Mouse (Mus musculus) CD4-positive, CD25-positive, alpha-beta regulatory T cell, adult 4 months (primary cell): ENCODE results near the gene Ptprn2. TPM values are rescaled to one million over a fixed set of nuclear protein-coding genes. Genes with fewer than 3 reads are reported as not detected.

Source experiments
- ATAC-seq: one replicate; pipeline ENCODE4 v1.8.0; 2017
- polyA plus RNA-seq, 2 experiments: library from polyadenylated mRNA; unstranded; fragments of 100-300 nt; shearing (Covaris generic); gene quantifications; one replicate each; pipeline ENCODE4 v1.2.1; 2017

The Ptprn2 gene
- polyA plus RNA-seq, 2 experiments from 2014 or later = not detected

GRCm38 (mm10) chr12:117077664-117078063, 592.1 kb downstream of the Ptprn2 start:
- ATAC-seq = no peak

DNA sequence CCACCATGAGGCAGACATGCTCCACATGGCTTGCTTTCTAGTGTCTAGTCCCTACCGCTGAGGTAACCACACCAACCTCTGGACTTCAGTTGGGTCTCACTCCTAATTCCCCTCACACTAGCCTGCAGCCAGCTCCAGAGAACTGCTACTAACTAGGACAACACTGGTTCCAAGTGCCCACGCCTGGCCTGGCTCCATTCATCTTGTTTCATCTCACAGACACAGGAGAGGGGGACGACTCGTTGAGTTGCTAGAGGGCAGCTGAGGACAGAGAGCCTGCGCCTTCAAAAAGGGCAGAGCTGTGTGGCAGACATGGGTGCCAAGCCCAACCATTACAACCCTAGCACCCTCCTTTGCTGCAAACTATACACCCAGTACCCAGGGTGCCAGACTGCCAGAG, 593.4 kb downstream of the Ptprn2 start:
- no peak for ATAC-seq

DNA sequence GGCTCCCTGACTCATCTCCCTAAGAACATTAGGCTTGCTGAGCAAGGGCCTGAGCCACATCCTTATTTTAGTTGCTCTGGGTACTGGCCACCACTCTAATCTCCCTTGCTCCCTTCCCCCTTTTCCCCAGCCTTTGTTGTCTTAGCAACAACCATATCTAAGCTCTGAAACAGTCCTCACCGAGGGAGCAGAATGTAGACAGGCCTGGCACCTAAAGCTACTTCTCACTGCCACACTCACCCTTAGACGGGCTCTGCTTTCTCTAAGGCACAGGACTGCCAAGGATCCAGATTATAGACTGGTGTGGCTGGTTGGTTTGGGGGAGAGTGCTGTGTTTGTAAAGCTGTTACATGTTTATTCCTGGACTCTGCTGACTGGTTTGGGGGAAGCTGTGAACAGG, 594.2 kb downstream of the Ptprn2 start:
- no peak for ATAC-seq

DNA sequence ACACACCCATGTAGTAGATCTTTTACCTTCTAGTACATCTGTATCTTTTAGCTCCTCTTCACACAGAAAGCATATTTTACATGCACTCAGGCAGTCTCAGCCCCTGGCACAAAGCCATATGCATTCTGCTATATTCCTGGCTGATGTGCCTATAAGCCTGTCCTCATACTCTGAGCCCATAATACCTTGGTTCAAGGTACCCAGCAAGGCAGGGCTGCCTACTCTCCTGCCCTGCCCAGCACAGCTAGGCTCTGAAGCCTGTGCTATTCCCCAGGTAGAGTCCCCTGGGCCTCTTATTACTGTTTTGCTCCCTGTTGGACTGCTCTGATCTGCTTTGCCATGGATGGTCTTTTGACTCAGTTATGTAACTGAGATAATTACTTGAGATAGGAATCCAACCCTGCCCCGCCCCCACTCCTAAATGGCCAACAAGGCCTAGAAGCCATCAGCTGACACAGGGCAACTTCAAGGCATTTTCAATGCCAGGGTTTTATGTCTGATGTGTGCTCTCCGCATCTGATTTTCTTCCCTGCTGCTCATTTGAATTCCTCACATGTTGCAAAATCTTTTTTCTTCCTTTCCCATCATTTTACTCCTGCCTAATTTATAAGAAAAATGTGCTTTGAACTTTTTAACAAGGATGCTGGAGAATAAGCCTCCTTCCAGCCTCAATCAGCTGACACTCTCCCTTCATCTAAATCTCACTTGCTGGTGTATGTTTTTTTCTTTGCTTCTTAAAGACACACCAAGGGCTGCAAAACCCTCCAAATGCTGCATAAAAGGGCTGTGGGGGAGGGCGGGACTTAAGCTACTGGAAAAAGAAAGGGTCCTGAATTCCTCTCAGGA, 598.6 kb downstream of the Ptprn2 start:
- no peak for ATAC-seq

DNA sequence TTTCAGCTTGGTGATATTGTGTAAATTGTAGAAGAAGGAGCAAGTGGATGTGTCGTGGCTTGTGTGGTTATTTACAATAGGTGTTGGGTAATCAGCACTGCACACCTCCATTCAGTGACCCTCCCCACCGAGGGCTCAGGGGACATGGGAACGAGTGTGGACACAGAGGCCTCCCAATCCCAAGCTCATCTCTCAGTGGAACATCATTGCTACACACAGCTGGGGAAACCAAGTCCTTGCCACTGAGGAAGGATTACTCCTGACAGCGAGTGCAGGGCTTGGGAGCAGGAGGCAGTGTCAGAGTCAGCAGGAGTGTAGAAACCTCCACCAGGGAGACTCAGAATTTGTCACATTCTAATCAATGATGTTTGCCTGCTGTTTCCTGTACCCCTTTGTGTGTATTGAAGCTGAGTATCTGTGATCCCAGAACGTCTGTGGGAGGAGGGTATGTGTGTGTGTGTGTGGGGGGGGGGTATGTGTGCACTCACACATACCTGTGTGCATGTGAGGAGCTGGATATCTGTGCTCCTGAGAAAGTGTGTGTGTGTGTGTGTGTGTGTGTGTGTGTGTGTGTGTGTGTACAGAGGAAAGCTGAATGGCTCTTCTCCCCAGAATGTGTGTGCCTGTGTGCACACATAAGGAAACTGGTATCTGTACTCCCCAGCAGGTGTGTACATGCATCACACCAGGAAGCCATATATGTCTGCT, 599.3 kb downstream of the Ptprn2 start:
- no peak for ATAC-seq

GRCm38 (mm10) chr12:117085661-117086335, 600.3 kb downstream of the Ptprn2 start:
- ATAC-seq = no peak

DNA sequence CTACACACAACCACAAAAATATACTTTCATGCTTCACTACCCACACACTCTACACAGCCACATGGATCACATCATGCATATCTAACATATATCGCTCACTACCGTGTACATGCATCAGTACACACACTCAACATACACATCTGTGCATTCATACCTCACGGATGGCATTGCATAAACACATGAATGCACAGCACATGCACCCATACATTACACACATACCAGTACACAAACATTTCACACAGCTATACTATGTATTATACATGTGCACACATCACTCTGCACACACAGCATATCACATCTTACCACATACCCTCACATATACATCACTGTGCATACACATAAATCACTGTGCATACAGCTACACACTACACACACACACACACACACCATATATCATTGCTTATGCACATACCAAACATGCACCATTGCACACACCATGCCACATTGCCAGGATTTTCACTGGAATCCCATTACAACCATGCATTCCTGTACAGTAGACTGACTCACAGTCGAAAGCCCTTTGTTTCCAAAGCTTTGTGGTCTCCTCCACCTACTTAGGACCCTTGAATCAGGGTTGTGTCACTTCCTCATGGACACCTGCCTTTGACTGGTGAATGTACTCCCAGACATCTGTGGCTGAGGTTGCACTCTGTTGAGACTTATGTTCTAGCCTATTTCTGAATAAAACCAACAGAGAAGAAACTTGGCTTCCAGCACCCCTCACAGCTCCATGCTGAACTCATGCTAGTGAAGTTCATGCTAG, 607.0 kb downstream of the Ptprn2 start:
- ATAC-seq = no peak

DNA sequence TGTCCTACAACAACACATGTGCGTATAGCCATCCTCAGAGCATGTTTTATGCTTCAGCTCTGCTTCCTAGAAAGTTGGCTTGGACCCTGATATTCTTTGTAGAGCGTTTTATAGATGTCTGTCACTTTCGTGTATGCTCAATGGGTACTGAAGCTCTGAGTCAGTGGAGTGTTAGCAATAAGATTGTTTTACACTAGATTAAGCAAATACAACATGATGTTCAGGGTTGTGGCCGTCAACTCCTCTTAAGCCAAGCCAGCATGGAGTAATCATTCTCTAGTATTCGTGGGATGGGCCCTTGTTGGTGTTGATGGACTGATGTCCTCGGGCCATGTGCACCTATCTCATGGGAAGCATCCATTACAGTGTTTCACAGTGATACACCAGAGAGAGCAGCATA, 610.4 kb downstream of the Ptprn2 start:
- ATAC-seq = no peak

DNA sequence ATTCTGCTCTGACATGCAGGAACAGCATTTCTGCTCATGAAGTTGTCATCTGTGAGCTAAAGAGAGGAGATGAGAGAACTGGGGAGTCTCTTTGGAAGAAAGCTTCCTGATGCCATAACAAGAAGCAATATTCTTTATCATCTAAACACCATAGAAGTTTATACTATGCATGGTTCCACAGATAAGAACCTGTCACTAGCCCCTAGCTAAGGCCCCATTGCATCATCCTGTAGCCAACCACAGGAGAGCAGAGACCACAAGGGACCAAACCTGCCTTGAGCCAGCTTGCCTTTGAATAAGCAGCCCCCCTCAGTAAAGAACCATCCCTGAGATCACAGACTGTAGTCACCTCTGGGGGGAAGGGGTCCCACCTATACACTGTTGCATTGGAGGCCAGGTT, 612.8 kb downstream of the Ptprn2 start:
- no peak for ATAC-seq

GRCm38 (mm10) chr12:117106696-117107095, 621.2 kb downstream of the Ptprn2 start:
- ATAC-seq = no peak

- no peak for ATAC-seq
These were observed 621.7 kb downstream of the Ptprn2 start for GRCm38 (mm10) chr12:117107143-117107616.

GRCm38 (mm10) chr12:117115254-117115865, 629.8 kb downstream of the Ptprn2 start:
- no peak for ATAC-seq

- ATAC-seq = no peak
These were observed 641.6 kb downstream of the Ptprn2 start for GRCm38 (mm10) chr12:117127078-117127477.

DNA sequence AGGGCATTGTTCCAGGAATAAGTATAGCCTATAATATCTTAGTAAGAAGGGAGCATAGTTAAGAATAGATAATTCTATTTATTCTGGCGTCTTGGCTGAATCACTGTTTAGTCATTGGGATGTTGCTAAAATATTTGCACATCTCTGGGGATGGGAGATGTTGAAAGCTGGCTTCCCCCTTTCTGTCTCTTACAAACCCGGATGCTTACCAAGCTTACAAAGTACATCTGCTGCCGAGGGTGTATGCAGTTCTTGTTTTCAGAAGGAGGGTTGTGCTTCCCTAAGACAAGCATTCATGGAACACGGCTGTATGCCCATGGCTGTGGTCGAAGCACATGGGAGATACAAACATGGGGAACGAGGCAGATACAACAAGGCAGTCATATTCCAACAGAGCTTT, 642.0 kb downstream of the Ptprn2 start:
- ATAC-seq = no peak

DNA sequence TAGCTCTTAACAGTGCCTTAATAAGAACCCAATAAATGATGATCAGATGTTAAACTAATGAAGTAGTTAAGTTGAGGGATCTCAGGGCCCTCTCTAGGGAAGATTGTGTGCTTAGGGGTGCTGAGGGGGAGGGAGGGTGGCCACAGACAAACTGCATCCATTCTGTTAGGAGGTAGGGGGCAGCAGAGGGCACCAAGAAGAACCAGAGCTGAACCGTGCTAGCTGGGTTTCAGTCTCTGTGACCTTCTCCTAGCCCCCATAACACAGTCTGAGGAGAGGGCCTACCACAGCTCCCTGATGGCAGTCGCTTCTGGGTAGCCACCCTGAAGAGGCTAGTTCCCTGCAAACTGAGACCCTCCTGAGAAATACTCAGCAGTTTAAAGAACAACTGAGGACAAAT, 646.6 kb downstream of the Ptprn2 start:
- ATAC-seq = no peak

DNA sequence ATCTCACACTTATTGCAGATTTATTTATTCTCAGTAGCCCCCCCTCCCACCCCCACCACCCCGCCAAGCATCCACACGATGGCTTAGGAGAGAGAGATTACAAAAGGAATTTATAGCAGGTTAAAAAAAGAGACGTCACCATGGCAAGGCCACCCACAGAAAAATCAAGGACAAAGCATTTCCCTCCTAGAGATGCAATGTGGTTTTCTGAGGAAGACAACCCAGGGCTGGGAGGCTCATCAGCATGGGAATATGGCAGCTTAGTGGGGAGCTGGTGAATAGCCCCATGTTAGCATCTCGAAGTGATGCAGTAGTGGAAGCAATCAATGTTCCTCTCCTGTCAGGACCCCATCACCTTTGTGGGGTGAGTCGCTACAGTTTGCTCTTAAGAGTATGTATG, 649.7 kb downstream of the Ptprn2 start:
- no peak for ATAC-seq

DNA sequence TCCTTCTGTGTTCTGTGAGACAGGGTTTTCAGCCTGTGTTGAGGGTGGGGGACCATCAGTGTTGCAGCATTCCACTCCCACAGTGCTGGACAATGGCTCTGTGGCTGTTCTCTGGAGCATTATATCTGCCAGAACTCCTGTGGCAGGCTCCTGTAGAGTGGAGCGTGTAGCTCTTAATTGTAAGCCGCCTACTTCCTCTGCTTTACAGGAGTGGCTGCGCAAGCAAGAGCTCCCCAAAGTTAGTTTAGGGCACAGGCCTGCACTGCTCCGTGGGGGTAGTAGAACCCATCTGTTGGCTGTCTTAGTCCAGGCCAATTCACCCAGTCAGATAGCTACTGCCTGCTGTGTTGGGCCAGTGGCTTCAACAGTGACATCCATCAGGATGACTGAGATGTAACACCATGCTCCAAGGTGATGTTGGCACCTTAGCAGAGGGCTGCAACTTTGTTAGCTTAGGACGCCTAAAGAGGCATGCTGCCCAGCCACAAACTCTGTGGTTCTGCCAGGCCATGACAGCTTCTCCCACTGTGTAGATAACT, 651.0 kb downstream of the Ptprn2 start:
- no peak for ATAC-seq

DNA sequence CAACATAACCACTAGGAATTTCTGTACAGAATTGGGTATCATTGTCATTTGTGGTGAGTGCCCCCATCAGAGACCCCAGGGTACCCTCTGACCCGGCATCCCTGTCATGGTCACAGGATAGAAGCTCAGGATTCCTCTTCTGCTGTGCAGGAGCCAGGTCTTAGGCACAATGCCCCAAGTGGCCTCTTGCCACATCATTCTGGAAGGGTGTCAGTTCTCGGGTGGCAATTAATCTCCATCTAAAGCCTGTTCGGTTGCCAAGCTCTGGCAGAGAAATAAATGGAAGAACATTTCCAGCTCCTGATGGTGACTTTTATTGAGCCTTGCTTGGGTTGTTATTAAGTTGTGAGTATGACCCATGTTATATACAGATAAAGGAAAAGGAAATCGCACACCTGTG, 655.4 kb downstream of the Ptprn2 start:
- no peak for ATAC-seq

- ATAC-seq = no peak
These were observed 655.9 kb downstream of the Ptprn2 start for GRCm38 (mm10) chr12:117141394-117141793.

GRCm38 (mm10) chr12:117149176-117149575, 663.7 kb downstream of the Ptprn2 start:
- ATAC-seq = no peak

DNA sequence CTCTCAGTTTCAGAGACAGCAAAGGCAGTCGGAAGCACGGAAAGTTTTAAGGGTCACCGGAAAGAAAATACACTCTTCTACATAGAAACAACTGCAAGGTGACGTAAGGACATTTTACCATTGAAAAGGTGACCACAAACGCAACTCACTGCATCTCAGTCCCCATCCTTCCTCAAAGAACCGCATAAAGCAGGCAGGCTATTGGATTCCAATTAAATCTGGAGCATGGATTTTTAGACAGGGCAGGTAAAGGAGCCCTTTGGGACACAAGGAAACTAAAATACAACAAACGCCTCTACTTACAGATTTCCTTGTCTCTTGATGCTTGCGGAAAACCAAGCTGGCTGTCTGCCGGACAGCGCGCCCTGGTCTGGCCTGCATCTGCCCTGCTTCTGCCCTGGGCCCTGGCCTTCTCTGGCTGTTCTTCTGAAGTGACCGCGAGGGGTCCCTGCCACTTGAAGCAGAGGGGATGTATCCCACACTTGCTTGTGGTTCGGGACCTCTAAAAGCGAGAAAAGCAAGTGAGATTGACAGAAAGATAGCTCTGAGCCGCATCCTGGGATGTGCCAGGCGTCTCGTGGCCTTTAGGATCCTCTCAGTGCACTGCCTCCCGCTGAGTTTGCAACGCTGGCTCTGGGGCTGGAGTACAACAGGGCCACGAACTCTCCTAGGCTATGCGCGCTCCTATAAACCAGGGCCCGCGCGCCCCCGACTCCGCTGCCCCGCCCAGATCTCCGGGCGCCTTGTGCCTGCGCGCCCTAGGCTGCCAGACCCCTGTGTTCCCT, 665.3 kb downstream of the Ptprn2 start:
- no peak for ATAC-seq
